Mouse (Mus musculus): ENCODE data around the gene Ufl1. TPM values are rescaled to one million over a fixed set of nuclear protein-coding genes. Genes with fewer than 3 reads are reported as not detected.
"Not testable (repeated sequence)": the region's sequence is repeated elsewhere in the genome, so short reads cannot be mapped to it uniquely, and the experiment has no call there.

The Ufl1 gene
- polyA plus RNA-seq, 1 experiment from 2014 or later: 34.1 TPM

DNA sequence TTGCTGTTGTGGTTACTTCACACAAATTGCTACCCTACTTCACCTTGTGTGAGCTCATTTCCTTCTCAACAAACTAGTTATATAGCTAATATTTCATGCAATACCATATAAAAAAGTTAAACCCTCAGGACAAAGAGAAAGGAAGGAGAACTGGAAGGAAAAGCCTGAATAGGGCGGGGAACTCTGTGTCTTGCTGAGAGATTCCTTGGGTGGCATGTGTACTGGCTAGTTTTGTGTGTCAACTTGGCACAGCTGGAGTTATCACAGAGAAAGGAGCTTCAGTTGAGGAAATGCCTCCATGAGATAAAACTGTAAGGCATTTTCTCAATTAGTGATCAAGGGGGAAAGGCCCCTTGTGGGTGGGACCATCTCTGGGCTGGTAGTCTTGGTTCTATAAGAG, 47.9 kb downstream of the Ufl1 start:
- not testable (repeated sequence) for H3K36me3 ChIP-seq; DNase-seq (ENCODE audit: low spot score); H3K9me3 ChIP-seq (replicated peaks); H3K4me3 ChIP-seq; H3K27me3 ChIP-seq (ENCODE audit: low read depth, poor library complexity, severe bottlenecking); H3K27ac ChIP-seq; H3K4me1 ChIP-seq
- 80% methylated on average over 1 of the region's 1 CpGs for WGBS

DNA sequence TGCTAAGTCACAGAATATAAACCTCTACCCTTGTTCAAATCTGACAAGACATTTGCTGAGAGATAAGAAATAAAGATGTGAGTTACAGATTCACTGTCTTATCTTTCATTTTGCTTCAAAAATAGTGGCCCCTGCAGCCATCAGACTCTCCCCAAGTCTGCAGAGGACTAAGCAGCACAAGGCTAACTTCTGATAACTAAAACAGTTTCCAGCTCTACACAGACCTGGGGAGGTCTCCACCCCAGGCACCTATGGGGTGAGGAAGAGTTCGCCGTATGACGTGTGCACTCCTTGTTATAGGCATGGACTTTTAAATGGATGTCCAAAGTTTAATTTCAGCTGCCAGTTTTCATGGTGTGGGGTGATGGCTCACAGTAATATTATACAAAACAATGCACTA, 49.1 kb downstream of the Ufl1 start:
- no peak overlapping the region for H3K27ac ChIP-seq
- H3K4me1 ChIP-seq: no peaks in the 10 kb centered on the region
- 88% methylated on average over 3 of the region's 3 CpGs for WGBS
- H3K27me3 ChIP-seq (ENCODE audit: low read depth, poor library complexity, severe bottlenecking): no peaks in the 10 kb centered on the region
- H3K4me3 ChIP-seq: no peak overlapping the region
- no peak for DNase-seq (ENCODE audit: low spot score)
- no peaks in the 10 kb centered on the region for H3K9me3 ChIP-seq (replicated peaks)
- no peaks in the 10 kb centered on the region for H3K36me3 ChIP-seq

DNA sequence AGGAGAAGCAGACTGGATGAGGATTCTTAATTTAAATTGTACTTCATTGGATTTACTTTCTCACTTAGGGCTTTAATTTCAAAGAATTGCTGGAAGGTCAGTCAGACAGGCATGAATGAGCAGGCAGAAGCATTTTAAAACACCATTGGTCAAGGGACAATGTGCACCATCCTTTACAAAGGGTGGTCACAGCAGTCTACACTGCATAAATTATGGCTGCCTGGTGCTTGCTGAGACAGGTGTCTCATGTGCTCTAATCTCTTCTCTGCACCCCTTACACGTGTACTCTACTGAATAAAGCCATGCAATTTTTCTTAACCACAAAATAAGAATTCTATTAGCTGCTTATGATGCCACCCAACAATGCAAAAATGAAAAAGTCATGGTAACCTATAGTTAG, 54.1 kb downstream of the Ufl1 start:
- H3K9me3 ChIP-seq (replicated peaks): no peaks in the 10 kb centered on the region
- 30% methylated on average over 1 of the region's 1 CpGs for WGBS

DNA sequence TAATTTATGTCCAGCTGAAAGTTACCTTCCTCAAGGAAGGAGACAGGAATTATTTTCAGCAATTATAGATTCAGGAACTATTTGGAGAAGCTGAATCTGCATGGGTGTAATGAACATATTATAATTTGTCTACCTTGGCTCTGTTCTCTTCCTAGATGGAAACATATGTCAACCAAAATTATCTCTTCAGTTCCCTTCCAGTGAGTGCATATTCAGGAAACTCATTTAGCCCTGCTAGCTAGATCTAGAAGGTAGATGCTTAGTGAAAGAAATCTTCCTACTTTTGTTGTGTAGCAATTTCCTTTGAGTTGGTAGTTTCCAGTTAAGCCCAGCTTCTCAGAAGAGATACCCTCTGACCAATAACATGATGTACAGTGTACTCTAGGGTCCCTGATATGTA, 59.7 kb downstream of the Ufl1 start:
- H3K27ac ChIP-seq: no peak overlapping the region
- H3K9me3 ChIP-seq (replicated peaks): no peaks in the 10 kb centered on the region
- no peaks in the 10 kb centered on the region for H3K36me3 ChIP-seq
- no peaks in the 10 kb centered on the region for H3K4me1 ChIP-seq
- H3K4me3 ChIP-seq: no peak overlapping the region
- H3K27me3 ChIP-seq (ENCODE audit: low read depth, poor library complexity, severe bottlenecking): no peaks in the 10 kb centered on the region
- no peak for DNase-seq (ENCODE audit: low spot score)

More for the DNA sequence above, 54.1 kb downstream of the Ufl1 start:
- Histone ChIP-seq H3K27ac (no peak overlapping the region), H3K4me1 (no peaks in the 10 kb centered on the region), H3K36me3 (no peaks in the 10 kb centered on the region), H3K27me3 (ENCODE audit: low read depth, poor library complexity, severe bottlenecking) (no peaks in the 10 kb centered on the region), H3K4me3 (no peak overlapping the region)
- DNase-seq (ENCODE audit: low spot score): no peak

DNA sequence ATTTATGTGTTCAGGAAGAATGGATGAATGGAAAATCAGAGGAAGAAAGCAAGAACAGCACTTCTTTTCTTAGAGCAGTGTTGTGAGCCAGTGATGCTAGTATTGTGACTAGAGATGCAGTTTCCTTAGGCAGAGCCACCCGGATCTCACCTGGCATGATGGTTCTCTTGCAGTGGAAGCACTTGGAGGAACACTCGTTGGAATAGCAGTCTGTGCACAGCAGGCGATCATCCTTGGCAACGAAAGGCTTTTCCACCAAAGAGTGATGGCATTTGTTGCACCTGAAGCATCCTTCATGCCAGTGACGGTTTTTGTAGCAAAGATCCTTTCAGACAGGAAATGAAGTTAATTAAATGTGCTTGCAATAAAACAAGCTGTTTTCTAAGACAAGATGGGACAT, 68.2 kb downstream of the Ufl1 start:
- H3K27me3 ChIP-seq (ENCODE audit: low read depth, poor library complexity, severe bottlenecking): no peaks in the 10 kb centered on the region
- no peaks in the 10 kb centered on the region for H3K36me3 ChIP-seq
- no peak for DNase-seq (ENCODE audit: low spot score)
- H3K9me3 ChIP-seq (replicated peaks): no peaks in the 10 kb centered on the region
- H3K27ac ChIP-seq: no peak overlapping the region
- no peak overlapping the region for H3K4me3 ChIP-seq
- H3K4me1 ChIP-seq: no peaks in the 10 kb centered on the region
- WGBS: 56% methylated on average over 5 of the region's 5 CpGs

DNA sequence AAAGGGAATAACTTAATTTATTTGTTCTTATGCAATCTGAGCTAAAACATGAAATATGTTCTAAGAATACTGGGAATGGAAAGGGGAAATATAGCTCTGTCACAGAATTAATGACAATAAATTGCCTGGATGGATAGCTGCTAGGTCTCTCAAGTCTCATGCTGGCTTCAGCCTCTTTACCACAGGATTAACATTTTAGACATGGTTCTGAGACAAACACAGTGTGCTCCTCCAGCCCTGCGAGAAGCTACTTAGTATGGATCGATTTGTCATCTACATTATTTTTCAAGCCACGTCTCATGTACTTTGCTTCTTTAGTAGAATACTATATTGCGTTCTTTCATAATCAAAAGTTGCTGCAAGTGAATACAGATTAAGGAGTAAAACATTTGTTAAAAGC, 75.5 kb downstream of the Ufl1 start:
- no peaks in the 10 kb centered on the region for H3K4me1 ChIP-seq
- no peaks in the 10 kb centered on the region for H3K27me3 ChIP-seq (ENCODE audit: low read depth, poor library complexity, severe bottlenecking)
- H3K27ac ChIP-seq: no peak overlapping the region
- 93% methylated on average over 4 of the region's 4 CpGs for WGBS
- no peaks in the 10 kb centered on the region for H3K9me3 ChIP-seq (replicated peaks)
- H3K4me3 ChIP-seq: no peak overlapping the region
- DNase-seq (ENCODE audit: low spot score): no peak
- H3K36me3 ChIP-seq: no peaks in the 10 kb centered on the region

Other genes with a start within 250 kb of the Ufl1 start
- gene Fhl5, start 38.9 kb downstream of the Ufl1 start, polyA plus RNA-seq (2016; fragmentation: Nextera tagmentation; extraction: Ambion mirVana): not detected in 2 replicates

All from limb, embryonic 10.5 days (tissue).